Mouse (Mus musculus) heart, adult 18-20 months (tissue): ENCODE measurements at regions not wholly inside any gene's neighbourhood (a gene's known extent, or its start where the extent isn't known, plus 50 kb on each side); places are given as distances from the start of the nearest gene placed in this dataset.
A peak's percentile ranks its signal among the peaks of the same experiment; 100 is the strongest.

Experiments
- DNase-seq, 2 experiments: peaks; one replicate each; pipeline ENCODE4 v3.0.0; 2021 to 2022; ENCODE audit warnings: mixed read lengths in 1 of 2

GRCm38 (mm10) chr7:134534821-134535220 lies 135.6 kb upstream of the Dock1 start:
- DNase-seq: no peak

- DNase-seq: no peak
These were observed 128.8 kb upstream of the Dock1 start for GRCm38 (mm10) chr7:134541699-134542098.

DNA sequence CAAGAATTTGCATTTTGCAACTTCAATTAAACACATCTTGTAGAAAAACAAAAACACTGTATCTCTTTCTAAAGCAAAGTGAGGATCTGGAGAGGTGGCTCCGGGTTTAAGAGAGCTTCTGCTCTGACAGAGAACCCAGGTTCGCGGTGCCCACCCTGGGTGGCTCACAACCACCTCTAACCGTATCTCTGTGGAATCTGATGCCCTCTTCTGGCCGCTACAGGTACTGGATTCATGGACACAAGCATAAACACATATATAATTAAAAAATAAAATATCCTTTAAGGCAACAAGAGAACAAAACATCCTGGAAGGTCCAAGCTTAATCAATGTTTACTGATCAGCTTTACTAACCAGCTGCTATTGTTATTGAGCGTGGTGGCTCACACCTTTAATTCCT lies 124.3 kb upstream of the Dock1 start:
- no peak for DNase-seq

GRCm38 (mm10) chr7:134549286-134549919 lies 121.1 kb upstream of the Dock1 start:
- peak in 1 of 2 experiments; percentile 15 for DNase-seq

DNA sequence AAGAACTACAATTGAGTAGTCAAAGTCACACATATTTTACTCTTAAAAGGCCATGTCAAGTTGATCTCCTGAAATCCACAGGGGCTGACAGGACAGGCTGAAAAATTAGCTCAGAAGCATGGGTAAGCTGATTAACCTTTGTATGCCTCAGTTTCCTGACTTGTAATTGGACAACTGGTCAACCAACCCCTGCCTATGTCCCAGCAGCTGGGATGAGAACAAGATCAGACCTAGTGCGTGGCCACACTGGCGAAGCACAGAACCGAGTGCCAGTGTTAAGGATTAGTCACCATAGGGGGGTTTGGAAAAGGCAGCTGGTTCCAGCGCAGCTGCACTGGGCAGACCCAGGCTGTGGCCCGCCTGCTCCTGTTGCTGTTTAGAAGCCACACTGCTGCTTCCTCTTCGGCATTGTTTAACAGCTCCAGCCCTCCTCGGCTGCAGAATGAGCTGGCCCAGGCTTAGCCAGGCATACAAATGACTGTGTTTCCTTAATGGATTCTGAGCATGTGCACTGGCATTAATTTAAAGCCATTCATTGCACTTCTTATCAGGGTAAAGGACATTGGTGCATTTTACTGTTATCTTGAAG lies 120.1 kb upstream of the Dock1 start:
- DNase-seq: peak in 1 of 2 experiments; percentile 49

GRCm38 (mm10) chr7:134552051-134552451 lies 118.4 kb upstream of the Dock1 start:
- peak; percentile 45 to 55 for DNase-seq

- peak in 1 of 2 experiments; percentile 34 for DNase-seq
These were observed 114.4 kb upstream of the Dock1 start for GRCm38 (mm10) chr7:134556061-134556460.

GRCm38 (mm10) chr7:134566322-134566721 lies 104.1 kb upstream of the Dock1 start:
- peak; percentile 58 to 86 for DNase-seq

- no peak for DNase-seq
These were observed 101.2 kb upstream of the Dock1 start for GRCm38 (mm10) chr7:134569247-134569646.

DNA sequence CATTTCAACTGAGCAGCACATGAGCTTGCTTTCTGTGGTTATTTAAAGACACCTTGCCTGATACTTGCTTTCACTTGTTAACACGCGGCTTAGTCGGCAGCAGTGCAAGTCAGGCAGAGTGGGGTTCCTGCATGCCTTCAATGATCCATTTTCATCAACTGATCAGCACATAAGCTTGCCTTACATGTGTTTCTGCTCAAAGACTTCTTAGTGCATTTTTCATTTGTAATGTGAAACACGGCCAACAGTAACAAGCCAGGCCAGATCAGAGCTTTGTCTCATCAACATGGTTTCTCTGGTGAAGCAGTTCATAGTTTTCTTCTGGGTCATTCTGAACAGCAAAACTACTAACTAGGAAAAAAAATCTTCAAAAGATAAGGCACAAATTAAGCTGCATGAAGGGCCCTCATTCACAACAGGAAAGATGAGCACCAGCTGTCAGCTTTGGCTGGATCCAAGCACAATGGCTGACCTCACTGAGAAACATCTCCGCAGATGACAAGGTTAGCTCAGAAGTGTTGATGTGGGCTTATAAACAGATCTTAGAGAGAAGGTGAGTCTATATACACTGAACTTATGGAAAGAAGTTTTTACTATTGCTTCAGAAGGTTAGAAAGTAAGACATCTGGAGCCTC lies 100.2 kb upstream of the Dock1 start:
- peak; percentile 24 to 26 for DNase-seq

DNA sequence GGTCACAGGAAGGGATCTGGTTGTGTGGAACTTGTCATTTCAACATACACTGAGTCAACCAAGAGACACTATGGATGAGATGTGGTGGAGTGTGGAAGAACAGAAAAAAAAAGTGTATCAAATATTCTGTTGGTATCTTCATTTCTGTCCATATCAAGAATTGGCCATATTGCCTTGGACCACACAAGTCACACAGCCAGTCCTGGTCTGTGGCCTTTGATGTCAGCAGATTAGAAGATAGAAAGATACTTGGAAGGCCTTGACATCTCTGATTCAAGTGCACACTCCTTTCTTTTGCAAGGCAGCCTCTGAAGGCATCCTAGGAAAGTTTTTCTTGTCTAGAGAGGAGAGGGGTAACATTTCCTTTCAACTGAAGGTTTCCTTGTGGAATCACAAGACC lies 88.7 kb upstream of the Dock1 start:
- DNase-seq: no peak

DNA sequence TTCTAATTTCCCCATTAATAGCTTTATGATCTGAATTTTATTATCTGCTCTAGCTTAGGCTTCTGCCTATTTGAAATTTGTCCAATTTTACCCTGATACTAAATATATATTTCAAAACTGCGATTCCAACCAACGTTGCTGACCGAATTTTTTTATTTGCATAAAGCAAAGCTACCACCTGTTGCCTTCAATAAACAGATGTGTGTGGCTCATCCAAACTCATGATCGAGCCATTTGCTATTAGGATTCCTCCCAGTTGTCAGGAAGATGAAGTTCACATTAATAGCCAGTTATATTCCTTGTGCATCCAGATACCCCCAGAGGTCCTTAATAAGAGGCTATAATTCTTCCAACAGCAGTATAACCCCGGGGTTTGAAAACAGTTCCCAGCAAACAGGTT lies 85.0 kb upstream of the Dock1 start:
- DNase-seq: no peak

- DNase-seq: peak in 1 of 2 experiments; percentile 32
These were observed 83.5 kb upstream of the Dock1 start for GRCm38 (mm10) chr7:134586990-134587389.

- DNase-seq: peak; percentile 35 to 39
These were observed 62.6 kb upstream of the Dock1 start for GRCm38 (mm10) chr7:134607886-134608285.

DNA sequence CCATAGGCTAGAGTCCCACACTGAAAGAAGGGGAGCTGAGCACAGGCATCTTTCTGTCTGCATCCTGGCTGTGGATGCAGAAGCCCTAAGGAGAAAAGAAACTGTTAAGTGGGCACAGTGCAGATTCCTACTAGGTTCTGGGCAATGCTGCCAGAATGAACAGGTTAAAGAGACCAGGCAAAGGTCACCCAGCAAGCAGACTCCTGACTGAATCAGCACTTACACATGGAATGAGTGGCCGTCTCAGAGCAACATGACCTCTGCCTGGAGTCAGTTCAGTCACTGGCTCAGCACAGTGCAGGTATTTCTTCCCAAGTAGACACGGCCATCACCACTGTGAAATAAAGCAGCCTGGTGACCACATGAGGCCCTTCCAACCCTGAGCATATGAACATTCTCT lies 60.3 kb upstream of the Dock1 start:
- DNase-seq: no peak

GRCm38 (mm10) chr7:134611371-134611770 lies 59.1 kb upstream of the Dock1 start:
- DNase-seq: no peak

- no peak for DNase-seq
These were observed 58.2 kb upstream of the Dock1 start for GRCm38 (mm10) chr7:134612175-134612633.

GRCm38 (mm10) chr7:134619220-134619975 lies 51.1 kb upstream of the Dock1 start:
- DNase-seq: no peak

DNA sequence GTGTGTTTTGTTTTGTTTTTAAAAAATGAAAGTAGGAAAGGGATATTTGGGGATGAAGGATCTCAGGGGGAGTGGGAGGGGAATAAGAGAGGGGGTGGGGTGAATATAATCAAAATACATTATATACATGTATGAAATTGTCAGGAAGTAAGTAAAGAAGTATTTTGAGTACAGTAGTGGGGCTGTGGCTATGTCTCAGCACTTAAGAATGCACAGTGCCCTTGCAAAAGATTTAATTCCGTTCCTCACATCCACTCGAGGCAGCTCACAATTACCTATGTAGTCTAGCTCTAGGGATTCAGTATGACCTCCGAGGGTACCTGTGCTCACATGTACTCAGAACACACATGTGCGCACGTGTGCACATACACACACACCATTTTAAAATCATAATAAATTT lies 50.4 kb upstream of the Dock1 start:
- no peak for DNase-seq
